8 mouse cellular contexts compared by ENCODE assay signal in the genomic region with DNA sequence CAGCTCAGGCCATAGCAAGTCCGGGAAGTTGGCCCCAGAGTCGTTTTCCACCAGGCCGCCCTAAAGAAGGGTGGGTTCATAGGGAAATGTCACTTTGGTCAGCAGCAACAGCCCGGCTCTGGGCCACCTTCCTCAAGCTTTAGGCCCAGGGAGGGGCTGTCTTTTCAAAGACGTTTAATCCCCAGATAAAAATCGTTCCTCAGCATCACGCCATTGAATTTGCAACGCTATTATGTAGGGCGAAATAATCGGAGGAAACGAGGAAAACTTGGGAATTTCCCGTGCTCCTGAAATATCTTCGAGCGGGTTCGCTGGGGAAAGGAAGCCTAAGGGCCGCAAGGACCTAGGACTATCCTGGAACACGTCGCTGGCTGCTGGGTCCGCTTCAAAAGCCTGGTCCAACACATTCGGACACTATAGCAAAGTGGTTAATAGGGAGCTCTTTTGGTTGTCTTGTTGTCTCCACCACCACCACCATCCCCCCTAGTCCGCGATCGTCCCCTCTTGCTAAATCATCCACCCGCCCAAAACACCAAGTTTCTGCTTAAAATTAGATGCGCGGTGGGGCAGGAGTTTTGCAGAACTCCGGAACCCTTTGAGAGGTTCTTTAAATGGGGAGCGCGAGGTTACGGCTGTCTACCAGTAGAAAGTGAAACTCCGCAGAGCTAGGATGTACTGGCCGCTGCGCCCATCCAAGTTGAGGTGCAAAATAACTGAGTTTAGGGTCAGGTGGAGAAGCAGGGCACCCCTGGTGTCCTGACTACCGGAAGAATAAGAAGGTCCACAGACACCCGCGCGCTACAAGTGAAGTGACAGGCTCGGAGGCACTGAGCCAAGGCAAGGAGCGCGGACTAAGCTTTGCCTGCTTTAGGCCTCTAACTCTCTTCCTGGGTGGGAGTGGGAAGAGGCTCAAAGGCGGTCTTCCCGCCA. TPM values are rescaled to one million over a fixed set of nuclear protein-coding genes. Genes with fewer than 3 reads are reported as not detected.
DNase-seq lines count a peak whose midpoint lies in the region; ATAC-seq and TF ChIP-seq lines count a peak whose summit lies in the region.

No protein-coding gene starts in this region.

- no peaks in the 10 kb centered on the region for H3K9me3 ChIP-seq in embryonic facial prominence, embryonic 14.5 days (ENCODE audit: control insufficient read depth, low read length)
- no peaks in the 10 kb centered on the region for H3K9me3 ChIP-seq in liver, postnatal 0 days (ENCODE audit: low read length)
- H3K9me3 ChIP-seq in stomach, postnatal 0 days (ENCODE audit: control insufficient read depth, low read length): no peaks in the 10 kb centered on the region

- peaks cover 81% of the 10 kb centered on the region for H3K27me3 ChIP-seq in embryonic facial prominence, embryonic 14.5 days (replicated peaks; ENCODE audit: control insufficient read depth, insufficient read depth, low read length)
- peaks cover 97% of the 10 kb centered on the region for H3K27me3 ChIP-seq in liver, postnatal 0 days (ENCODE audit: insufficient read depth, low read length)
- peaks cover 48% of the 10 kb centered on the region for H3K27me3 ChIP-seq in stomach, postnatal 0 days (ENCODE audit: control insufficient read depth, insufficient read depth, low read length)

- peak overlapping the region; percentile 92 for H3K9ac ChIP-seq in embryonic facial prominence, embryonic 14.5 days (ENCODE audit: low read depth, low read length)
- no peak overlapping the region for H3K9ac ChIP-seq in liver, postnatal 0 days (replicated peaks)
- peak overlapping the region; percentile 50; the same call in 1 of the 2 replicates for H3K9ac ChIP-seq in stomach, postnatal 0 days (ENCODE audit: low read length)

- H3K27ac ChIP-seq in layer of hippocampus, adult 2 months: peak overlapping the region; percentile 75
- H3K27ac ChIP-seq in embryonic facial prominence, embryonic 14.5 days (replicated peaks; ENCODE audit: low read depth, low read length): peak overlapping the region; percentile 82
- no peak overlapping the region for H3K27ac ChIP-seq in liver, postnatal 0 days (ENCODE audit: low read depth)
- no peak overlapping the region for H3K27ac ChIP-seq in stomach, postnatal 0 days (replicated peaks)

- no peak for DNase-seq in layer of hippocampus, adult 2 months (ENCODE audit: low spot score in 2 of 2)
- DNase-seq in layer of hippocampus, postnatal 10 days (ENCODE audit: low spot score in 2 of 2): no peak
- DNase-seq in embryonic facial prominence, embryonic 14.5 days (ENCODE audit: low spot score): no peak
- peak; percentile 34 to 48 for DNase-seq in heart, postnatal 36 days
- DNase-seq in liver, postnatal 0 days: no peak
- DNase-seq in stomach, postnatal 0 days (ENCODE audit: low spot score): no peak
- no peak for DNase-seq in cerebellum, adult 8-10 months
- no peak for DNase-seq in left cerebral cortex, adult 11 months (ENCODE audit: low spot score)

- H3K4me3 ChIP-seq in layer of hippocampus, adult 2 months: peak overlapping the region; percentile 52
- peak overlapping the region; percentile 68 for H3K4me3 ChIP-seq in embryonic facial prominence, embryonic 14.5 days (ENCODE audit: low read depth, low read length)
- H3K4me3 ChIP-seq in liver, postnatal 0 days (ENCODE audit: low read depth, low read length): peak overlapping the region; percentile 44
- H3K4me3 ChIP-seq in stomach, postnatal 0 days (ENCODE audit: low read depth, low read length): peak overlapping the region; percentile 48

- H3K4me2 ChIP-seq in embryonic facial prominence, embryonic 14.5 days (ENCODE audit: low read depth, low read length): peak overlapping the region; percentile 78
- H3K4me2 ChIP-seq in liver, postnatal 0 days (ENCODE audit: low read depth, low read length): peak overlapping the region; percentile 72
- peak overlapping the region; percentile 80 for H3K4me2 ChIP-seq in stomach, postnatal 0 days (replicated peaks; ENCODE audit: low read depth)

- peaks cover 5% of the 10 kb centered on the region for H3K4me1 ChIP-seq in embryonic facial prominence, embryonic 14.5 days (ENCODE audit: control insufficient read depth, insufficient read depth, low read length)
- peaks cover 9% of the 10 kb centered on the region for H3K4me1 ChIP-seq in liver, postnatal 0 days (ENCODE audit: insufficient read depth)
- H3K4me1 ChIP-seq in stomach, postnatal 0 days (replicated peaks; ENCODE audit: control insufficient read depth, insufficient read depth): peaks cover 6% of the 10 kb centered on the region

- intact Hi-C loops in heart, postnatal 36 days (cut with DNase I): loop anchor here (5.0 to 10.0 kb wide), 2 partner anchors 214 to 732 kb away; a partner anchor contains a TSS

- peaks cover 8% of the 10 kb centered on the region; the same call in 1 of the 2 replicates for H3K36me3 ChIP-seq in embryonic facial prominence, embryonic 14.5 days (ENCODE audit: control insufficient read depth, insufficient read depth, low read length)
- H3K36me3 ChIP-seq in liver, postnatal 0 days (replicated peaks; ENCODE audit: insufficient read depth, low read length): no peaks in the 10 kb centered on the region
- no peaks in the 10 kb centered on the region for H3K36me3 ChIP-seq in stomach, postnatal 0 days (ENCODE audit: control insufficient read depth, insufficient read depth, low read length)

- no peak for TF ChIP-seq CTCF in layer of hippocampus, adult 2 months (conservative IDR thresholded peaks at IDR 0.05)
- TF ChIP-seq CTCF in liver, postnatal 0 days (IDR thresholded peaks at IDR 0.05; ENCODE audit: low read depth): no peak
- no peak for TF ChIP-seq CTCF in stomach, postnatal 0 days (IDR thresholded peaks at IDR 0.05; ENCODE audit: low read depth)

- WGBS in embryonic facial prominence, embryonic 14.5 days: 1% methylated on average over 38 of the region's 42 CpGs
- 2% methylated on average over 42 of the region's 42 CpGs for WGBS in liver, postnatal 0 days (ENCODE audit: insufficient replicate concordance)
- 2% methylated on average over 41 of the region's 42 CpGs for WGBS in stomach, postnatal 0 days

- TF ChIP-seq EP300 in liver, postnatal 0 days (IDR thresholded peaks at IDR 0.05; ENCODE audit: low read depth): no peak
- TF ChIP-seq EP300 in stomach, postnatal 0 days (optimal IDR thresholded peaks at IDR 0.05): no peak

- no peak for ATAC-seq in embryonic facial prominence, embryonic 14.5 days (ENCODE audit: low read depth)
- ATAC-seq in liver, postnatal 0 days: no peak
- no peak for ATAC-seq in stomach, postnatal 0 days (ENCODE audit: low FRiP score, low TSS enrichment)

RNA-seq across cellular contexts. Expression of a gene that starts 1.3 kb away (rescaled TPM):
- 1 to 10 TPM; 4.2 to 5.3 TPM for total RNA-seq in layer of hippocampus, adult 2 months (2021)
- 1 to 10 TPM; 7.4 to 8.5 TPM for total RNA-seq in layer of hippocampus, postnatal 10 days (2021)
- 73.2 and 82.9 TPM in 2 replicates for polyA plus RNA-seq in embryonic facial prominence, embryonic 14.5 days (2014; fragmentation: Nextera tagmentation; extraction: Ambion mirVana)
- total RNA-seq in heart, postnatal 36 days (2021): 1 to 10 TPM; 3.7 to 4.3 TPM
- polyA plus RNA-seq in liver, postnatal 0 days (2015; fragmentation: Nextera tagmentation; extraction: Ambion mirVana): not detected in 2 replicates
- 1.1 TPM in 2 replicates for polyA plus RNA-seq in stomach, postnatal 0 days (2015; fragmentation: Nextera tagmentation; extraction: Ambion mirVana)

Comparison
In these comparisons a context has a peak if more than half of its experiments do, and no peak if none do; other contexts are left out.
1. DNase-seq: peak in heart, postnatal 36 days (2 of 2); none in layer of hippocampus, adult 2 months (0 of 2), layer of hippocampus, postnatal 10 days (0 of 2), embryonic facial prominence, embryonic 14.5 days (single experiment), liver, postnatal 0 days (single experiment), stomach, postnatal 0 days (single experiment), cerebellum, adult 8-10 months (single experiment) and left cerebral cortex, adult 11 months (single experiment).
2. H3K27ac ChIP-seq: peak in layer of hippocampus, adult 2 months (single experiment) and embryonic facial prominence, embryonic 14.5 days (single experiment); none in liver, postnatal 0 days (single experiment) and stomach, postnatal 0 days (single experiment).
3. Peak in every context shown above with its lines, with median percentiles within 50 percentile points of each other: H3K4me3 ChIP-seq and H3K4me2 ChIP-seq.